Mouse (Mus musculus) induced T-regulatory cell, adult 2 months (primary cell): Measurements from ENCODE around the gene Iqcn.

Experiments used
- DNase-seq: peaks from one replicate; pipeline ENCODE4 v3.0.0-alpha.2; 2012; ENCODE audit warnings: low read depth

The Iqcn gene

DNA sequence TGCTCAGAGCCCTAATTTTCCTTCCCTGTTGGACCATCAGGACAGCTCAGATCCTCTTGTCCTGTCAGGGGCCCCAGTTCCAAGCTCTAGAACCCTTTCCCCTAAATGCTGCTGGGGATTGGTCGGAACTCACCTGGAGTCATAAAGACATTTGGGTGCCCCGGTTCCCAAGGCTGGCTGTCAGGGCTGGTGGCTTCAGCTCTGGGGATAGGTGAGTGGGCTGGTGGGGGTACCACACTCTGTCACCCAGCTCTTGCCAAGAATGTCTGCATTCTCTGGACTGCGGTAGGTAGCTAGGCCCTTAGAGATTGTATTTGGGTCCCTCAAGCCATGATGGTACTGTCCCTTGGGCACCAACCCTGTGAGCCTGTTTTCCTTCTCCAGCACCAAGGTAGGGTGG, at the start of gene Iqcn:
Gene Iqcn (plus strand): TSS at position 171 of the 400 bp plus-strand sequence.
- DNase-seq, result no peak

DNA sequence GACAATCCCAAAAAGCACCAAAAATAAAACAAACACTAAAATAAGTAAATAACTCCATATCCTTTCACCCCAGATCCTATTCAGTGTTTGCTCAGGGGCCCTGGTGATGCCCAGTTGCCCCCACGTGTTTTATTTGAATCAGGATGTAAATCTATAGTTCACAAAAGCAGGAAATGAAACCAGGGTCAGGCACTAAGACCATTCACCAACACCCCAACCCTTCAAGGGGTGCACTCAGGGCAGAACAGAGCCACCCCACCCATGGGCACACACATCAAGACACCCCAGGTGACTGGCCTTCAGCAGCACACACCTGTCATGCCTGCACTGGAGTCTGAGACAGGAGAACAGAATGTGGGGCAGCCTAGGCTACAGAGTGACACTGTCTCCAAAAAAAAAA, 49.1 kb upstream of the Iqcn start:
- no peak for DNase-seq

GRCm38 (mm10) chr8:70655469-70655868, 47.8 kb upstream of the Iqcn start:
- no peak for DNase-seq

- DNase-seq, result no peak
Observed at GRCm38 (mm10) chr8:70656193-70656790, 47.0 kb upstream of the Iqcn start.

- no peak for DNase-seq
Observed at GRCm38 (mm10) chr8:70657214-70657613, 46.0 kb upstream of the Iqcn start.

GRCm38 (mm10) chr8:70657739-70658138, 45.5 kb upstream of the Iqcn start:
- DNase-seq, result no peak

DNA sequence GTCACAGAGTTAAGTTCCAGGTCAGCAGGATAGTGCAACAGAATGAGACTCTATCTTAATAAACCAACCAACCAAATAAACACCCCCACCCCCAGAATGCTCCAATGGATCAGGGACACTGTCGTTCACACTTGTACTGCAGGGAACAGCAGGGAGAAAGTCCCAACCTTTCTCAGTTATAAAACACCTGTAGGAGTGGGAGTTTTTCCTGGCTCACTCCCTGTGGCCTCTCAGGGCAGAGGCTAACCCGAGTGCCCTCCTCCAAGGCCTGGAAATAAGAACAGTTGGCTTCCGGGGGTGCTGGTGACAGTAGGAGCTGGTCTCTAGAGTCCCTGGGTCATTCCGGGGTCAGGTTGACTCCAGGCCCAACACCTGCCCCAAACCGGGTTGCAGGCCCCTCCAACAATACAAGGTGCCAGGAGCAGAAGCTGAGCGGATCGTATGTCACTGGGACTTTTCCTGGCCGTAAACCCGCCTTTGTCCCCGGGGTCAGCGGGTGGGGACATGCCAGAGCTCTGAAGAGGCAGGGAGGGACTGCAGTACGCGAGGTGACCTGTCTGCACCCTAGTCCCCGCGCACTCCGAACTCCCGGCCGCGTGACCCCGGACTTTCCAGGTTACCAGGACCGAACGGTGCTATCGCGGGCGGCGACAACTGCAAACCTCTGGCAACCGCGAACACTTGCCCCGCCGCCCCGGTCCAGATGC, 44.2 kb upstream of the Iqcn start:
- DNase-seq, result no peak

DNA sequence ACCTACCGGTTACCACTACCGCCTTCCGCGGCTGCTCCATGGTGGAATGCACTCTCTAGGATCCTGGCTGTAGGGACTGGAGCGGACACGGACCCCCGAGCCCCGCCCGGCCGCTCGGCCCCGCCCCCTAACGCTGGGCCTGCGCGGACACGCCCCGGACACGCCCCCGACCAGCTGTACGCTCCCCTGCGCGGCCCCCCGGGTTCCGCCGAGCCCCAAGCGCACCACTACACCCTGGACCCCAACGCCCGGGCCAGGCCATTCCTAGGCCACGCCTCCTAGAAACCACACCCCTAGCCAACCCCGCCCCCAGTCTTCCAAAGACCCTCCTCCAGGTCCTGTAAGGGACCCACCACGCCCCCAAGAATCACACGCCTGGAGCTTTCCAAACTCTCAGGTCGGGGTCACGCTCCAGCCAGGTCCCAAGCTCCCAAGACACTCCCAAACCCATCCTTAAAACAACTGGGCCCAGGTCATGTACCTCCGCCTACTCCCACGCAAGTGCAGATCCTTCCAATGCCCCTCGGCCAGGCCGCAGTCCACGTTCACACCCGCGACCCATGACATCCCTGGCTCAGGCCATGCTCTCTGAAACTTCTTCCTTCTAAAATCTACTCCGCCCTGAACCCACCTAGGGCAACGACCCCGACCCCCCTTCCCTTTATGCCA, 43.5 kb upstream of the Iqcn start:
- peak; percentile 85 for DNase-seq

GRCm38 (mm10) chr8:70660273-70660725, 43.0 kb upstream of the Iqcn start, which contains the start of gene Pgpep1:
Gene Pgpep1, minus strand, starts transcription at chr8:70660388.
- peak; percentile 76 for DNase-seq

GRCm38 (mm10) chr8:70663691-70664090, 39.6 kb upstream of the Iqcn start:
- no peak for DNase-seq

- DNase-seq, result no peak
Observed at GRCm38 (mm10) chr8:70664631-70665030, 38.6 kb upstream of the Iqcn start.

DNA sequence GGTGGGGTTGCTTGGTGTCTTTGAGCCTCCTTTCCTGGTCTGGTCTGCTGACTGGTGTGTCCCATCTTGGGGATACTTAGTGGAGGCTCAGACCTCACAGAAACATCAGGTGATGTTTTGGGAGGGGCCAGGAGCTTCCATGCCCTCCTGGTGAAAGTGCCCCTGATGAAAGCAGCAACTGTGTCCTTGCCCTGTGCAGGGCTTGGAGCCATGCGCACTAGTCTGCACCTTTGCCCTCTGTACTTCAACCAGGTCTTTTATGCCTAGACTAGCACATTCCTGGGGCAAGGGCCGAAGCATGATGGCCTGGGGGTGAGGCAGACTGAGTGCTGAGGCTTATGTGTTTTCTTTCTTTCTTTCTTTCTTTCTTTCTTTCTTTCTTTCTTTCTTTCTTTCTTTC, 37.7 kb upstream of the Iqcn start:
- DNase-seq, result no peak

- DNase-seq, result no peak
Observed at GRCm38 (mm10) chr8:70667071-70667470, 36.2 kb upstream of the Iqcn start.

- DNase-seq, result no peak
Observed at GRCm38 (mm10) chr8:70671615-70672324, 31.5 kb upstream of the Iqcn start.

- DNase-seq, result no peak
Observed at GRCm38 (mm10) chr8:70672325-70673078, 30.8 kb upstream of the Iqcn start.

GRCm38 (mm10) chr8:70673079-70673856, 30.0 kb upstream of the Iqcn start, which contains the start of gene Lsm4:
Gene Lsm4, plus strand, starts transcription at chr8:70673248.
- DNase-seq, result peak; percentile 100

- DNase-seq, result no peak
Observed at GRCm38 (mm10) chr8:70674109-70674508, 29.1 kb upstream of the Iqcn start.

DNA sequence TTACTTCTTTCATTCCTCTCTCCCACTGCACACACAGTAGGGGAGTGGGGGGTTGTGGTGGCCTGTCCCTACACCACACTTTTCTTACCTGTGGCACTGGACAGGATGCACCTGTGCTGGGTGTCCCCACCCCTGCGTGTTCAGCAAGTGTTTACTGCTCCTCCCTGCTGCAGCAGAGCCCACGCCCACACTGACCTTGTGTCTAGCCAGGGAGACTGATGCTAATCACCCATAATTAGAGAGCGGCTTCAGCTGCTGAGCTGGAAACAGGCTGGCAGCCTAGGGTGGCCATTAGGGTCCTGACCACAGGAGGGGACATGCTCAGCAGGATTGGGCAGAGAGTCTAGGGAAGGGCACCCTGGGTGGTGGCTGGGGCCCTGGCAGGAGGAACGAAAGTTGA, 28.5 kb upstream of the Iqcn start:
- DNase-seq, result peak; percentile 67

GRCm38 (mm10) chr8:70675336-70675735, 27.9 kb upstream of the Iqcn start:
- DNase-seq, result peak; percentile 82

GRCm38 (mm10) chr8:70677451-70678080, 25.7 kb upstream of the Iqcn start:
- no peak for DNase-seq
